Mouse (Mus musculus): ENCODE measurements around the gene Ets2. TPM values are rescaled to one million over a fixed set of nuclear protein-coding genes. Genes with fewer than 3 reads are reported as not detected.
"Not testable (repeated sequence)": the region's sequence is repeated elsewhere in the genome, so short reads cannot be mapped to it uniquely, and the experiment has no call there.

Ets2 gene
- total RNA-seq, 1 experiment from 2014 or later: 128 TPM

DNA sequence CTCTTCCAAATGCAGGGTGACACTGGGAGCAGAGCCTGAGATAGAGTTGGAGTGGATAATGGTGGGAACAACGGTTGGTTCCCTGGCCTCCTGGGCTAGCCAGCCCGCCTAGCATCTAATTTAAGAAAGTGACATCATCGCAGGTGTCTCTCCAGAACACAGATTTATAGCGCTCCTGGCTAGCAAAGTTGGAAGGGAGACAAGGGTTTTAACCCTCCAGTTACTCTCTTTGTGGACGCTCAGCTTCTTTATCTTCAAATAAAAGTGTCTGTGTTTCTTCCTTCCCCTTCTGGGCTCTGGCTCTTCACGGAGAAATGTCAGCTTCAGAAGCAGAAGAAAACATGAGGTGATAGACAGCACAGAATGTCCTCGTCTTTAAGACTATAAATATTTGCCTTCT, 51.4 kb downstream of the Ets2 start:
- ATAC-seq (ENCODE audit: extremely low read depth, insufficient number of reproducible peaks, low FRiP score, poor library complexity, severe bottlenecking): no peak

GRCm38 (mm10) chr16:95759151-95759987, 57.5 kb downstream of the Ets2 start:
- ATAC-seq (ENCODE audit: extremely low read depth, insufficient number of reproducible peaks, low FRiP score, poor library complexity, severe bottlenecking): no peak

- ATAC-seq (ENCODE audit: extremely low read depth, insufficient number of reproducible peaks, low FRiP score, poor library complexity, severe bottlenecking): no peak
Measured at GRCm38 (mm10) chr16:95759988-95760391, 58.1 kb downstream of the Ets2 start.

DNA sequence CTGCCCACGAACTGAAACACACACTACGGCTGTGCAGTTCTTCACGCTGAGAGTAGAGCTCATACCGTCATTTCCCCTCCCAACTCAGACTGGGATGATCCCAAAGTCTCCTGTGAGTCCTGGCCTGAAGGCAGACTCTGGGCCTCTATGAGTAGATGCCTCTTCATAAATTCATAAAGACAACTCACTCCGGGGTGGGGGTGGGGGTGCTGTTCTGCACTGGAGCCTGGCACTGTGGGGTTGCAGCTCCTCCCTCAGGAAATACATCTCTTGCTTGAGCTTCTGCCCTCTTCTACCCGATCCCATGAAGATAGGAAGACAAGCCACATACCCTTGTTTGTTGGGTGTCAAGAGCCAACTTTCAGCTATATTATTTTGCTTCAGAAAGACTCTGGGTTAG, 59.9 kb downstream of the Ets2 start:
- no peak for ATAC-seq (ENCODE audit: extremely low read depth, insufficient number of reproducible peaks, low FRiP score, poor library complexity, severe bottlenecking)

- ATAC-seq (ENCODE audit: extremely low read depth, insufficient number of reproducible peaks, low FRiP score, poor library complexity, severe bottlenecking): no peak
Measured at GRCm38 (mm10) chr16:95763201-95763600, 61.3 kb downstream of the Ets2 start.

GRCm38 (mm10) chr16:95764041-95764440, 62.2 kb downstream of the Ets2 start:
- not testable (repeated sequence) for ATAC-seq (ENCODE audit: extremely low read depth, insufficient number of reproducible peaks, low FRiP score, poor library complexity, severe bottlenecking)

DNA sequence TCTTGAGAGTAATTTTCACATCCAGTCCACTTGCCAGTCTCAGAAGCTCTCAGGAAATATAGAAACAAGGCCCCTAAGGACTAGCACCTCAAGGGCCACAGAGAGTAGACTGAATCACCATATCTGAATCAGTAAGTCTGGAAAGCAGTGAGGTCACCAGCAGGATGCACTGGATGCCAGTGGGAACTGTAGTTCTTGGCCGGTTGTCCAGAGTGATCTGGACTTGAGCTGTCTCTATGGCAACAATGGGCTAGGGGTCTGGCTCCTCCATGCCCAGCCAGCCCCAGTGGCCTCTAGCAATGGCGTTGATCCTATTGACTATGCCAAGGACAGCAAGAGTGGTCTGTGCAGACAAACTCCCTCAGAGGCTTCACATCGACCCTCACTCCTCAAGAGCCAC, 64.3 kb downstream of the Ets2 start:
- ATAC-seq (ENCODE audit: extremely low read depth, insufficient number of reproducible peaks, low FRiP score, poor library complexity, severe bottlenecking): no peak

GRCm38 (mm10) chr16:95767246-95767645, 65.4 kb downstream of the Ets2 start:
- ATAC-seq (ENCODE audit: extremely low read depth, insufficient number of reproducible peaks, low FRiP score, poor library complexity, severe bottlenecking): no peak

DNA sequence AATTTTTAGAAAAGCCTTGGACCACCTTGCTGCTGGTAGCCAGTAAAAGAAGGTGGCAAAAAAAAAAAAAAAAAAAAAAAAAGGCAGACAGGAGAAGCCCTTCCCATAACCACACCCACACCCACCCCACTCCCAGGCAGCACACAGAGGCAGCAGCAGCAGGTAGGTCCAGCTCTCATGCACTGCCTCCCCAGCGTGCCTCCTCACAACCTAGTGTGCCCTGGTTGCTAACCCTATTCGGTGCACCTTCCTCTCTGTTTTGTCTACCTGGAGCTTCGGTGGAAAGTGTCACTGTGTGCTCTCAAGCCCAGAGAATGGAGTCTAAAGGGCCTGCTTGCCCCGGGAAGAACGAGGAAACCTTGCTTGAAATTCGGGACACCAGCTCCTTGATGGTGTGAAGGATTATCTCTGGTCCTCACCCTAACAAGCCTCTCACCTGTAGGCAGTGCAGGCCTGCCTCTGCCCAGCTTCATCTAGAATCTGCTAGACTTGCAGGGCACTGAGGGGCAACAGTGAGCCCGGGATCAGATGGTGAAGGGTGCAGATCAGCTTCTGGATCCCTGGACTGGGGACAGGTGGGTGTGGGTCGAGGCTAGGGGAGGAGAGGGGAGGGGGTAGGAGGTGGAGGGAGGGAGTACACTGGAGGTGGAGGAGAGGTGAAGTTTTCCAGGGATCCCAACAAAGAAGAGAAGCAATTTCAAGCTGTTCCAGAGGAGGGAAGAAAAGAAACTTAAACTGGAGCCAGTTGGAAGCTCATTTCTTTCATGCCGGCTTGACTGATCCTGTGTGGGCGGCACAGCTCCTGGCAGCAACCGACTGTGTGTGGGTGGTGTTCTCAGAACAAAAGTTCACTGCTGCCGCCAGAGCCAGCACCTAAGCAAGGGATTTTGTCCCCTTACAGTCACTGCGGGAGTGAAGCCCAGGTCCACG, 67.5 kb downstream of the Ets2 start:
- no peak for ATAC-seq (ENCODE audit: extremely low read depth, insufficient number of reproducible peaks, low FRiP score, poor library complexity, severe bottlenecking)

- ATAC-seq (ENCODE audit: extremely low read depth, insufficient number of reproducible peaks, low FRiP score, poor library complexity, severe bottlenecking): no peak
Measured at GRCm38 (mm10) chr16:95769996-95770334, 68.1 kb downstream of the Ets2 start.

DNA sequence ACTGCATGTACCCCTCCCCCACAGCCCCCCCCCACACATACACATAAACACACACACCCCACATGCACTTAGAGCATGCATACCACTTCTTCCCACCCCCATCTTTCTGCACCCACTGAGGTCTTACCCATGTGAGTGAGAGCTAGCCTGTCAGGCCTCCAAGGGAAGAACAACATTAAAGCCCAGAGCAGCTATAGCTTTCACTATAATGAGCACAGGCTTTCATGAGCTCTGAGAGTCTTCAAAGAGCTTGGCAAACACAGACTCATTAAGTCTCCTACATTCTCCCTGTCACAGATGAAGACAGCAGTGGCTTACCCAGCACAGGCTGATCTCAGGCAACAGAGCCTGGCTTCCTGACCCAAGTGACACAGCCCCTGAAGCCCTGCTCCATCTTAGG, 68.5 kb downstream of the Ets2 start:
- no peak for ATAC-seq (ENCODE audit: extremely low read depth, insufficient number of reproducible peaks, low FRiP score, poor library complexity, severe bottlenecking)

Other genes with a start within 250 kb of the Ets2 start
- 0.23 and 0.74 TPM in 2 replicates for gene Erg, start 115.5 kb upstream of the Ets2 start, total RNA-seq (2017)